Mouse (Mus musculus) urinary bladder, adult 18-20 months (tissue): ENCODE data around the gene Esp23.
"Not testable (repeated sequence)": the region's sequence is repeated elsewhere in the genome, so short reads cannot be mapped to it uniquely, and the experiment has no call there.

Experiments used
- DNase-seq, 2 experiments: peaks; one replicate each; pipeline ENCODE4 v3.0.0; 2022; ENCODE audit warnings: low spot score in 2 of 2, mixed read lengths in 2 of 2

The Esp23 gene

GRCm38 (mm10) chr17:39076937-39077336 is at the start of gene Esp23:
Gene Esp23 (minus strand): TSS chr17:39077037.
- DNase-seq = no peak

GRCm38 (mm10) chr17:39107126-39107525 is 30.3 kb upstream of the Esp23 start:
- not testable (repeated sequence) for DNase-seq

DNA sequence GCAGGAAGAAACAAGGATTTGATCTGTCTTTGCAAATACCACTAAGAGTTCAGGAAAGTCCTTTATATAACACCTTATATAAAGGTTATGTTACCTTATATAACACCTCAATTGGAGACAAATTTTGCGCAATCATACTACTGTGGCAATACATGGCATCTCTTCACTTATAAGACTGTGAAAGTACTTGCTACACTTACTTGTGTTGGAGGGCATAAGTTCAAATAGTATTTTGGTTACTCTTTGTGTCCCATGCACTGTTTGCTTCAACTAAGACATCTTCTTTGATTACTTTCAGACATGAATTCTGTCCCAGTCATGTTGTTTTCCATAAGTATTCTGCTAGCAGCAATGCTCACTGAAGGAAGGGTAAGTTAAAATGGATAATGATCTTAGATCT is 18.2 kb upstream of the Esp23 start, which contains the start of gene Esp22:
TSS of gene Esp22 (plus strand) at position 301 of the 400 bp plus-strand sequence.
- no peak for DNase-seq

DNA sequence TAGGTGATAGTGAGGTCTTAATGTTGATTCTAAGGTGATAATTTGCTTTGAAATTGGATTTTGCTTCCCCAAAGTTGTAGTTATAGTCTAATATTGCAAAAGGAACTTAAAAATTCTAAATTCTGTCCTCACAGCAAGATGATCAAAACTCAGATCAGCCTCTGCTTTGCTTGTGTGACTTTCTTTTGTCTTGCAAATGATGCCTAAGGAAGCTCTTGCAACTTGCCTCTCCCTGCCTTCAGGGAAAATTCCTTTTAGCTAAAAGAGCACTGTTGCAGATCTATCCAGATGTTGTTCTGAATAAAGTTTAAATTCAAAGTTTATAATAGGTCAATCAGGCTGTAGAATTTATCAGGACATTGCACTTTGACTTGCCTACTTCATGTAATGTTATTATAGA is 13.2 kb downstream of the Esp23 start:
- no peak for DNase-seq

DNA sequence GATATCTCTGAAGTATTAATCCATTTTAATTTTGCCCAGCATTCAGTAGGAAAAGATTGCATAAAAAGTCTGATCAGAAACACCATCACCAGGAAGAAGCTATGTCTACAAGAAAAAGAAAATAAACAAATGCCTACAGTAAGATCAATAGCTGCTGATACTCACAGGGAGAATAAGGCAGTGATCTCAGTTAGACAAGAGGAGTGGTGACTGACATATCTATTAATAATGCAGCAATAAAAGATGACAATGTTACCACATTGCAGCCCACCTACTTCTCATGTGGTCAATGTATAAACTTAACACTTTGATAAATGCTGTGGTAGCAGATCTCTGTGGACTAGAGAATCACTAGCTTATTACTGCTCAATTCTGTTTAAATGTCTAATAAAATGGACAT is 33.6 kb downstream of the Esp23 start, which contains the start of gene Gm21903:
TSS of gene Gm21903 (minus strand) at position 101 of the 400 bp plus-strand sequence.
- no peak for DNase-seq

DNA sequence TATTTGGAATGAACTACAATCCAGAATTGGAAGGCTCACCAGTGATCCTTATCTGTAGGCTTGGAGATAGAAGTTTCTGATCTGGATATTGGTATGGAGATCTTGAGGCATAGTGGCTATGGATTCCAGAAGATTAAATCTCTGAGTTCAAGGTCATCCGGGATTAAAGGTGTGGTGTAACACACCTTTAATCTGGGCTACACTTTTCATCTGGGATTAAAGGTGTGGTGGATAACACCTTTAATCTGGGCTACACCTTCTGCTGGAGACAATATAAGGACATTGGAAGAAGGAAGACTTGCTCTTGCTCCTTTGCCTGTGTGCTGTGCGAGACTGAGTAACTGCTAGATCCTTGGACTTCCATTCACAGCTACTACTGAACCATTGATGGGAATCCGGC is 40.4 kb downstream of the Esp23 start, which contains the start of gene Esp24:
TSS of gene Esp24 (plus strand) at position 301 of the 400 bp plus-strand sequence.
- DNase-seq = not testable (repeated sequence)
